Comparison of ENCODE assay signal across 8 mouse cellular contexts in genomic region chr2:69712981-69713625, GRCm38 (mm10). TPM values are rescaled to one million over a fixed set of nuclear protein-coding genes. Genes with fewer than 3 reads are reported as not detected.
DNase-seq lines count a peak whose midpoint lies in the region; ATAC-seq and TF ChIP-seq lines count a peak whose summit lies in the region.

Gene Fastkd1, minus strand, starts transcription at chr2:69713516.

- no peaks in the 10 kb centered on the region for H3K9me3 ChIP-seq in ES-Bruce4 (replicated peaks; ENCODE audit: control insufficient read depth, insufficient read depth, low read length, poor library complexity, severe bottlenecking)
- no peaks in the 10 kb centered on the region for H3K9me3 ChIP-seq in forebrain, embryonic 14.5 days (replicated peaks; ENCODE audit: control insufficient read depth, low read length)

- H3K27me3 ChIP-seq in ES-Bruce4 (ENCODE audit: control insufficient read depth, insufficient read depth, low read length, poor library complexity, severe bottlenecking), result no peaks in the 10 kb centered on the region
- H3K27me3 ChIP-seq in forebrain, embryonic 14.5 days (replicated peaks; ENCODE audit: control insufficient read depth, insufficient read depth, low read length), result no peaks in the 10 kb centered on the region

- H3K9ac ChIP-seq in ES-Bruce4 (ENCODE audit: low read depth, poor library complexity, severe bottlenecking), result peak within 1 kb of the TSS; percentile 65
- peak within 1 kb of the TSS; percentile 80 for H3K9ac ChIP-seq in forebrain, embryonic 14.5 days (ENCODE audit: low read length)

- H3K4me2 ChIP-seq in forebrain, embryonic 14.5 days (ENCODE audit: low read length), result peak within 1 kb of the TSS; percentile 80

- H3K36me3 ChIP-seq in ES-Bruce4 (ENCODE audit: control insufficient read depth, insufficient read depth, low read length, poor library complexity, severe bottlenecking), result peaks cover 11% of the 10 kb centered on the region; the same call in 1 of the 2 replicates
- peaks cover 5% of the 10 kb centered on the region; the same call in 1 of the 2 replicates for H3K36me3 ChIP-seq in forebrain, embryonic 14.5 days (ENCODE audit: control insufficient read depth, insufficient read depth, low read length)

- TF ChIP-seq POLR2A in ES-Bruce4 (IDR thresholded peaks at IDR 0.05; ENCODE audit: insufficient read depth, low read length), result no peak
- peak; percentile 51; the same call in 1 of the 2 replicates for TF ChIP-seq POLR2A in lung, adult 2 months (IDR thresholded peaks at IDR 0.05; ENCODE audit: borderline replicate concordance, extremely low read depth, low read depth, low read length)

- no peak for TF ChIP-seq CTCF in ES-Bruce4 (IDR thresholded peaks at IDR 0.05; ENCODE audit: low read depth, low read length)
- no peak for TF ChIP-seq CTCF in lung, adult 2 months (IDR thresholded peaks at IDR 0.05; ENCODE audit: insufficient read depth, low read length)

- DNase-seq in forebrain, embryonic 14.5 days (ENCODE audit: low spot score), result peak; percentile 96
- DNase-seq in heart, postnatal 25 days (ENCODE audit: low spot score), result peak; percentile 77
- DNase-seq in layer of hippocampus, adult 18-20 months (ENCODE audit: low spot score in 2 of 2), result peak; percentile 86 to 95
- peak; percentile 79 for DNase-seq in lung, adult 2 months
- DNase-seq in thymus, adult 18-20 months, result peak; percentile 66 to 79

- H3K4me3 ChIP-seq in ES-Bruce4 (ENCODE audit: low read depth, low read length), result peak within 1 kb of the TSS; percentile 97
- H3K4me3 ChIP-seq in forebrain, embryonic 14.5 days (ENCODE audit: low read depth, low read length), result peak within 1 kb of the TSS; percentile 81
- H3K4me3 ChIP-seq in lung, adult 2 months (replicated peaks; ENCODE audit: extremely low read depth, low read depth, low read length), result peak within 1 kb of the TSS; percentile 96

- H3K4me1 ChIP-seq in ES-Bruce4 (ENCODE audit: control insufficient read depth, insufficient read depth, low read length), result no peaks in the 10 kb centered on the region
- peaks cover 9% of the 10 kb centered on the region for H3K4me1 ChIP-seq in forebrain, embryonic 14.5 days (ENCODE audit: control insufficient read depth, insufficient read depth, low read length)
- peaks cover 6% of the 10 kb centered on the region; the same call in 1 of the 2 replicates for H3K4me1 ChIP-seq in lung, adult 2 months (ENCODE audit: control insufficient read depth, insufficient read depth, low read length)

- TF ChIP-seq EP300 in ES-Bruce4 (IDR thresholded peaks at IDR 0.05; ENCODE audit: insufficient read depth, low read depth, low read length), result no peak

- intact Hi-C loops in heart, postnatal 25 days (cut with DNase I), result loop anchor here (5.0 kb wide), 1 partner anchor 79 kb away; no protein-coding TSS in a partner anchor

- peak within 1 kb of the TSS; percentile 41; the same call in 1 of the 2 replicates for H3K27ac ChIP-seq in ES-Bruce4 (ENCODE audit: insufficient read depth, low read length)
- no peak within 1 kb of the TSS for H3K27ac ChIP-seq in forebrain, embryonic 14.5 days (ENCODE audit: low read depth, low read length)

- peak; percentile 99 for ATAC-seq in cerebellum, adult (ENCODE audit: insufficient number of reproducible peaks, low FRiP score, low TSS enrichment)
- peak; percentile 100 for ATAC-seq in forebrain, embryonic 14.5 days
- ATAC-seq in neutrophil, adult 5-6 weeks (ENCODE audit: extremely low read depth, insufficient number of reproducible peaks, low FRiP score, poor library complexity, severe bottlenecking), result peak; percentile 100

- WGBS in forebrain, embryonic 14.5 days, result under 1% methylated on average over 39 of the region's 39 CpGs
- WGBS in lung, adult 2 months, result under 1% methylated on average over 39 of the region's 39 CpGs

RNA-seq across cellular contexts. Expression of gene Fastkd1, which starts in this region (rescaled TPM):
- polyA plus RNA-seq in ES-Bruce4 (2011; ENCODE audit: insufficient read depth, insufficient read length, low read depth, missing spikeins), result 23.1 and 27.9 TPM in 2 replicates
- polyA plus RNA-seq in forebrain, embryonic 14.5 days (2014; fragmentation: Nextera tagmentation; extraction: Ambion mirVana), result 13.7 and 16.8 TPM in 2 replicates
- 10 to 100 TPM; 27.8 to 29.6 TPM for total RNA-seq in heart, postnatal 25 days (2021)
- total RNA-seq in layer of hippocampus, adult 18-20 months (2021), result 10 to 100 TPM; 16.9 to 17.3 TPM
- polyA plus RNA-seq in lung, adult 2 months (2012; rRNA removed), result 3.4 and 4.3 TPM in 2 replicates
- total RNA-seq in neutrophil, adult 5-6 weeks (2017), result 11.9 and 13.6 TPM in 2 replicates
